Mouse (Mus musculus) fibroblast of lung, adult 2 months (primary cell): Measurements from ENCODE around the gene Cpped1.
A peak's percentile ranks its signal among the peaks of the same experiment; 100 is the strongest.

ENCODE experiments used
- DNase-seq: peaks from one replicate; pipeline ENCODE4 v3.0.0-alpha.2; 2011; ENCODE audit warnings: low read depth

The Cpped1 gene

GRCm38 (mm10) chr16:11843441-11843840 lies 65.8 kb downstream of the Cpped1 start:
- no peak for DNase-seq

DNA sequence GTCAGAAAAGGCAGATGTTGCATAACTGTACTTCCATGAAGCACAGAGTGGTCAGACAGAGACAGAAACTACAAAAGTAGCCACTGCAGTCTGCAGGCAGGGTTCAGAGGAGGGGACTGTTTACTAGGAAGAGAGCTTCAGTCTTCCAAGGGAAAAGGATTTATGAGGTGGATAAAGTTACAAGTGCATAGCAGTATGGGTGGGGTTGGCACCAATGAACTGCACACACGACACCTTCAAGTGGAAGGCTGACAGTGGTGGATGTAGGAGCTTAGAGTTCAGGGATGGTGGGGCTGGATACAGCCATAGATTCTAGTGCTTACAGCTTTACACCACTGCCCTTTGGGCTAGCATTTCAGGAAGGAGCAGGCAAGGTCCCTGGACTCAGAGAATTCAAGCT lies 75.8 kb downstream of the Cpped1 start:
- DNase-seq: no peak

- no peak for DNase-seq
Observed at GRCm38 (mm10) chr16:11828816-11829215, 80.4 kb downstream of the Cpped1 start.

GRCm38 (mm10) chr16:11824833-11825232 lies 84.4 kb downstream of the Cpped1 start:
- no peak for DNase-seq

DNA sequence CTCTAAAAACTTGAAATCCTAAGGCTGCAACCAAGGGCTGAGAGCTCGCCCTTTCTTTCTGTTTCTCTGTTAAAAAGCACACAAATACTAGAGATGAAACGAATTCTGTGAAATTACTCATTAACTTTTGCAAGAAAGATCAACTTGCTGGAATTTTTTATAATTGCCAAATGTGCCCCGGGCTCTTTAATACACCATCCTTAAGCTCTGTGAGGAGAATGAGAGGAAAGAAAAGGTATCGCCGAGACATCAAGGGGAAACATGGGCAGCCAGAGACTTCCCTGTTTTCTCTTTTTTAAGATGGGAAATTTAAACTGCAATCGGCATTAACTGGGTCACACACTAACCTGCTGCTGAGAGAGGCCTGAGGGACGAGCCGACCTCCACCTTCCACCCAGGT lies 84.9 kb downstream of the Cpped1 start:
- DNase-seq: no peak

DNA sequence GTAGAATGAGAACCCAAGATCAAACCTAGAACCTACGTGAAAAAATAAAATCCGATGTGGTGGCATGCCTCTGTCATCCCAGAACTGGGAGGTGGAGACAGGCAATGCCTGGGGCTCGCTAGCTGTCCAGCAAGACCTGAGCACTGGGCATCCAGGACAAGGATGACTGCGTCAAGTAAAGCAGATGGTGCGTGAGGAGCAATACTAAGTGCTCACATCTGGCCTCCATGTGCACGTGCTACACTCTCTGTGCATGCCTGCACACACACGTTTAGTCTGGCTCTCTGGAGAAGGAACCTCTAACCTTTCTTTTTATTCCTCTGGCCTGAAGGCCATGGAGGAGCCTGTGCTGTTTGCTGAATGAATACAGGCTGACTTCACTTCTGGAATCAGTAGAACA lies 88.5 kb downstream of the Cpped1 start:
- no peak for DNase-seq

GRCm38 (mm10) chr16:11814935-11815650 lies 94.2 kb downstream of the Cpped1 start:
- DNase-seq: peak; percentile 31

DNA sequence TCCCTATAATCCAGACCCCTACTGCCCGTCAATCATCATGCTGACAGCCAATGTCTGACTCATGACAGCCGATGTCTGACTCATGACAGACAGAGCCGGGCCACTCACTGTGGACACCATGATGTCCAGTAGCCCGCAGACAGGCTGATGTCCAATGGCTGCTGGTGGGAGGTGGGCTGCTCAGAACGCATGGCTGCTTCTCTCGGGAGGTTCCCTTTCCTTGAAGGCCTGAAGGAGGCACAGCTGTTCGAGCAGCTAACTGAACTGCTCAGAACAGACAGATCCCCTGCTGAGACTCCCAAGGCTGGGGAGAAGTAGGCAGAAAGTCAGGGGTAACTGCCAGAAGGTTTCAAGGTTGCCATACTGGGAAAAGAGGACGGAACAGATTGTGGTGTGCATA lies 97.1 kb downstream of the Cpped1 start:
- no peak for DNase-seq

GRCm38 (mm10) chr16:11809615-11810014 lies 99.6 kb downstream of the Cpped1 start:
- no peak for DNase-seq

DNA sequence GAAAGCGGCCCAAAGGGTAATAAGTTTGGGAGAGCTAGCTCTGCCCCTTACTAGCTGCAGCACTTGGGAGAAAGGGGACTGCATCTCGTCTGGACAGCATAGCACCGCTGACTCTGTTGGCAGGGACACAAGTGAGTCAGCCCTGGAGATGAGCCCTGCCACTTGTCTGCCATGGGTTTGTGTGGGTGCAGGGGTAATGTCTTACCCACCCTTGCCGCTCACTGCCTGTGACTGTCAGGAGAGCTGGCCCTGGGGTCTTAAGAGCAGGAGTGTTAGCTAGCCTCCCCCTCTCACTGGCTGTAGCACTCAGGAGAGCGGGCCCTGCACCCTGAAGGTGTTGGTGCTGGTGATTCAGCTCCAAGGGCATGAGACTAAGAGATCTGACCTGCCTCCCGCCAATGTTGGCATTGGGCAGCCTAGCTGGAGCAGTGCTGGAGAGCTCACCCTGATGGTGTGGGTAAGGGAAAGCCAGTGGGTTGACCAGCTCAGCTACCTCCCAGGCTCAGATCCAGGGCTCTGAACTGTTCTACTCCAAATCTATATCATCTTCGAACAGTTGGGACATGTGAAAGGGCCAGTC lies 107.2 kb downstream of the Cpped1 start:
- DNase-seq: no peak

DNA sequence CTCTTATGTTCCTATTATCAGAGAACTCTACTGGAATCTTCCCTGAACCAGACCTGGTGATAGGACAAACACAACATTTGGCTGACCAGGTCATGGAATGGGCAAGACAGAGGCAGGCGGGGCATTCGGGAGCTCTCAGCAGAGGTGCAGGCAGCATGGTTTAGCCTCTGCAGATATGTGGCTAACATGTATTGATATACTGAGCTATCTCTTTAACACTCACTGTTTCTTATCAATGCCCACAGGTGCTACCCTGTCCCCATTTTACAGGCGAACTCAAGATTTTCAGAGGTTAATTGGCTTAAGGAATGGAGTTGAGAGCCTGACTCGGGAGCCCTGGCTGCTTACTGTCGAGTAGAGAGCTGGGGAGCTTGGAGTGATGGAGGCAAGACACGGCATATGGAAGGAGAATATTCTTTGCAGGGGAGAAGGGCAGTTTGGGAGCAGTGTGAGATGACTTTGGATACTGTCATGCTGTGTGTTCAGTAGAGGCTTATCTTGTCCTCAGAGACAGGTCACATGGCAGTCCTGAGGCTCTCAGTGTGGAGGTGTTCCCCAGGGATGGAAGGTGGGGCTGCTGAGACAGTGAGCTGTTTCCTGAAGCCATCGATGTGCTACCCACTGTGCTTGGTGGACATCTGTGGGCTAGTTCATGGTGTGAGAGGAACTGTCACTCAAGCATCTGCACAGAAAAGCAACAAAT lies 113.3 kb downstream of the Cpped1 start:
- no peak for DNase-seq

DNA sequence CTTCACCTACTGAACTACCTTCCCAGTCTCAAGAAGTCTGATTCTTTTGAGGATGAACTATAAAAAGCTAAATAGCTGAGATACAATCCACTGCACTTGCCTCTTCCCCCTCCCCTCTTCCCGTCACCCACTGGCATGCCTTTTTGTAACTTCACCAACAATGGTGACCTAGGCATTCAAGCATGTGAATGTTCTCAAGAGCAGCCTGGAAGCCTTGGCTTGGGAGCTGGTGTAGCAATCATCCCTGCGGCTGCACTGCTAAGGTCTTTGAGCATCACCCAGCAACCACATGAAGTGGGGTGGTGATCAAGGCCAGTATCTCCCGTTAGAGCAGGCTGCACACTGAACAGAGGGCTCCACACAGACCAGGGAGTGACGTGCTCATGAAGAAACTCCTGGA lies 114.6 kb downstream of the Cpped1 start:
- peak; percentile 27 for DNase-seq

DNA sequence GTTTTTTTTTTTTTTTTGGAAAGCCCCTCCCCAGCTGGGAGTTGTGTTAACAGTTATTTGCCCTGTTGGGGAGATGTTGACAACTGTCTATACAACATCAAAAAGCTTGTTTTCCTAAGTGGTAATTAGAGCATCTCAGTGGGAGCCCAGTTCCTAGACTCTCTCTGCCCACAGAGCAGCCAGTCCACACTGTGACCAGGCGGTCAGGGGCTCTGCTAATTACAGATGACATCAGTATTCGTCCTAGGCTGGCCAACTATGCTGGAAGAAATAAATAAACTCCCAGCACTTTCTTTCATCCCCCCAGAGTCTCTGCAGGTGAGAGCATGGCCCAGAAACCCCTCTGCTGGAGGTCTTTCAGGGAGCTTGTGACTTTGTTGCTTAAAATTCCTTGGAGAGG lies 115.9 kb downstream of the Cpped1 start:
- DNase-seq: no peak

DNA sequence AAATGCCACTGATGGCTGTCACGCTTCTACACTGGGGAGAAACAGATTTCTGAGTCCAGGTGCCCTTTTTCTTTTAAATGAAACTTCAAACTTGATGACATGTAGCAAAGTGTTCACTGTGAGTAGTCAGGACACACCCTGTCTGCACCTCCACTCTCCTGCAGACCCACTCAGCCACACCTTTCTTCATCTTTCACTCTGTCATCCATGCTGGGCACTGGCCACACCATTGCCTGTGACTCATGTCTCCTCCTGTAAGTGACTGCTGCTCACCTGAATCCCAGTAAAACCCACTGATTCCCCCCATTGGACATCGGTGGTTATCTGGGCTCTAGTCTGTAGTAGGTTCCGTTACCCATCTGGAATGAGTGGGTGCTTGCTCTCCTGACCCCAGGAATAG lies 118.8 kb downstream of the Cpped1 start:
- no peak for DNase-seq

GRCm38 (mm10) chr16:11785806-11786205 lies 123.4 kb downstream of the Cpped1 start:
- DNase-seq: no peak

DNA sequence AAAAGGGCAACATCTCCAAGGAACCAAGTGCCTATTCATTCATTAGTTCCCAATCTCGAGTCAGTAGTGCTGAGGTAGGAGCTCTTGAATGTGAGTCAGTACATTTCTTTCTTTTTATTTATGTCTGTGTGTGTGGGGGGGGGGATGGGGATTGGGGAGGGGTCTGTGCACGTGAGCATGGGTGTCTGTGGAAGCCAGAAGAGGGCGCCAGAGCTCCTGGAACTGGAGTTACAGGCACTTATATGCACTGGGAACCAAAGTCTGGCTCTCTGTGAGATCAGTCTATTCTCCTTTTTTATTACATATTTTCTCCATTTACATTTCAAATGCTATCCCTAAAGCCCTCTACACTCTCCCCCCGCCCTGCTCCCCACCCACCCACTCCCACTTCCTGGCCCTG lies 124.9 kb downstream of the Cpped1 start:
- no peak for DNase-seq

DNA sequence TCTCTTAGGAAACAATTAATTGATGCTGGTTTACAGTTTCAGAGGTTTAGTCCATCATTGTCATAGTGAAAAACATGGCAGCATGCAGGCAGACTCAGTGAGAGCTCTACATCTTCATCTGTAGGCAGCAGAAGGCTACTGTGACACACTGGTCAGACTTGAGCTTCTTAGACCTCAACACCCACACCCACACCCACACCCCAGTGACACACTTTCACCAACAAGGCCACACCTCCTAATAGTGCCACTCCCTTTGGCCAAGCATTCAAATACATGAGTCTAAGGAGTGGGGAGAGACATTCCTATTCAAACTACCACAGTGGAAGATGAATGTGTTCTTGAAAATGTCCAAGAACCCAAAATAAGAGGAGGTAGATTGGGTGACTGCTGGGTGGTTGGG lies 125.9 kb downstream of the Cpped1 start:
- DNase-seq: no peak

DNA sequence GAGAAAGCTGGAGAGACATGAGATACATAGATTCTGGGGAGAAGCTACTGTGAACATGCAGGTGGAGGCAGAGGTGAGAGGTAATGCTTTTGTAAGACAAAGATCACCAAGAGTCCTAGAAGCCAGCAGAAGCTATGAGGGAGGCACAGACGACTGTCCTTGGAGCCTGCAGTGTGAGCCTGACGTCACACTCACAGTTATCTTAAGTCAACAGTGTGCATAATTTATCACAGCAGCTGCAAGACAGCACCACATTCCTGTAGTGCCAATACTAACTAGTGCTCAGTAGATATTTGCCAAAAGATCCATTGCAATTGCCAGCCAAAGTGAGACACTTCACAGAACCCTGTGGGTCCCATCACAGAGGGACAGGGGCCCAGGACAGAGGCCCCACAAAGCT lies 127.2 kb downstream of the Cpped1 start:
- no peak for DNase-seq

GRCm38 (mm10) chr16:11778715-11779460 lies 130.4 kb downstream of the Cpped1 start:
- no peak for DNase-seq

GRCm38 (mm10) chr16:11778191-11778590 lies 131.1 kb downstream of the Cpped1 start:
- no peak for DNase-seq

- no peak for DNase-seq
Observed at GRCm38 (mm10) chr16:11776528-11776927, 132.7 kb downstream of the Cpped1 start.

- no peak for DNase-seq
Observed at GRCm38 (mm10) chr16:11774321-11774720, 134.9 kb downstream of the Cpped1 start.

DNA sequence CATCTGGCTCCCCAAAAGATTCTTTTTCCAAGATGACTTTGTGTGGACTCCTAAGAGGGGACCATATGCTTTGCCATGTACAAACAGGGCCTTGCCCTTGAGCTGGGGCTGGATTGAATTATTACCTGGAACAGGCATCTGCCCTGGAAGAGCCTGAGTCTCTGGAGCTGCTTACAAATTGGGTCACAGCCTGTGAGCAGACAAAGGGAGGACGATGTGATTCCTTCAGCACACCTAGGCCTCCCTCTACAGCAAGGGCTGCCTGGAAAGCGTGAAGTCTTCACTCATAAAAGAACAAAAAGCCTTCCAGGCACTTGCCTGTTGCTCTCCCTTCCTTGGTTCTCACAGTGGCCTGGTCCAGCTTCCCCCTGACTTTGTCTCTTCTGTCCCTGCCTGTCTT lies 136.9 kb downstream of the Cpped1 start:
- DNase-seq: no peak
